Mouse (Mus musculus) layer of hippocampus, adult 11-12 months (tissue): ENCODE results near the gene Gm12845.
"Not testable (repeated sequence)": the region's sequence is repeated elsewhere in the genome, so short reads cannot be mapped to it uniquely, and the experiment has no call there.

ENCODE experiments used
- DNase-seq: peaks from one replicate; pipeline ENCODE4 v3.0.0; 2022; ENCODE audit warnings: low spot score

Gm12845 gene

GRCm38 (mm10) chr4:117724112-117724511, at the start of gene Gm12845:
Gene Gm12845, plus strand, starts transcription at chr4:117724412.
- no peak for DNase-seq

GRCm38 (mm10) chr4:117676903-117677302, 47.3 kb upstream of the Gm12845 start:
- peak; percentile 83 for DNase-seq

DNA sequence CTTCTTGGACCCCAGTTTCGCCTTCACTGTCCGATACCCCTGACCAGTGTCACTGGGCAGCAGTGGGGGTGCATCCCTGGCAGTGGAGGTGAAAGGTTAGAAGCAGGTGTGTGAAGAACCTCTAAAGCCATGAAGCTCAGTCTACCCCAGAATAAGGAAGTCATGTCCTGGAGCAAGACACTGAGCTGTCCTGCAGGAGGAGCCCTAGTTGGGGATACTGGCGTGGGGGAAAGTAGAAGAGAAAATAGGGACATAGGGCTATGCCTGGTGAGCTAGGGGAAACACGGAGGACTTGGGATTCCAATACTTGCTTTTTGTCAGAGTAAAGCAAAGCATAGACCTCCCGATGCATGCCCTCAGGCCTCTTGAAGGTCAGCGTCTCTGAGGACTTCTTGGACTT, 43.2 kb upstream of the Gm12845 start:
- DNase-seq: no peak

DNA sequence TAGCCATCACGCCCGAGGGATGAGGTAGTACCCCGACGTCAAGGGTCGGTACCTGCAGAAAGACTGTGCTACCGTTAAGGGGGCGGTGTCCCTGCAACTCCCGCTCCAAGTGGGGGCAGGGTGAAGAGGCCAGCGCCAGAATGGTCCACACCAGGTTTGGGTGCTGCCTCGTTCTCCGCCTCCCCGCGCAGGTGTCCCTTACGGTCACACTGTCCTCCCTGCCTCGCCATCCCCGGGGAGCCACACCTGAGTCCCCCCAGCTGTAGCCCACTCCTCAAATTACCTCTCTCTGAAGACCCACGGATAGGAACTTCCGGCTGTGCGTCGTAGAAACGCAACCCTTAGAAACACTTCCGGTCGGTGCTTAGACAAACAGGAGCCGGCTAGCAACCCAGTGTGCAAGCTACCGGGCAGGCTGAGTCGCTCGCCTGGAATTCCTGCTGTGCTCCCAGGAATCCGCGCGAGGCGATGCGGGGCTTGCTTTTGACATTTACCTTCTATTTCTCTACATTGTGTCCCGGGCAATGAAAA, 42.2 kb upstream of the Gm12845 start, which contains the start of gene Dmap1:
Gene Dmap1, minus strand, starts transcription at position 343 of the 531 bp plus-strand sequence.
- DNase-seq: peak; percentile 87

DNA sequence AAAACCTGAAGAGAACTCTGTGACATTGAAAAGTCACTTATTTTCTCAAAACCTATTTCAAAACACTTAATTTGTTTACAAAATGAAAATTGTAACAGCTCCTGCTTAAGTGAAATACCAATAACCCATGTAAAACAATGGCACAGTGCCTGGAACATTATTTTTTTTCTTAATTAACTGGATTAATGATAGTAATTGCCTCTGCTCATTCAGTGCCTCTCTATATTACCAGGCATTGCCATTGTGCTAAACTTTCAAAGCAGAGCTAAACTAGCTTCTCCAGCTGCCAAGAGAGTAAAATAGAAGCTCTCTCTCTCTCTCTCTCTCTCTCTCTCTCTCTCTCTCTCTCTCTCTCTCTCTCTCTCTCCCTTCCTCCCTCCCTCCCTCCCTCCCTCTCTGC, 41.7 kb upstream of the Gm12845 start:
- no peak for DNase-seq

- no peak for DNase-seq
Observed at GRCm38 (mm10) chr4:117683048-117683768, 41.0 kb upstream of the Gm12845 start.

DNA sequence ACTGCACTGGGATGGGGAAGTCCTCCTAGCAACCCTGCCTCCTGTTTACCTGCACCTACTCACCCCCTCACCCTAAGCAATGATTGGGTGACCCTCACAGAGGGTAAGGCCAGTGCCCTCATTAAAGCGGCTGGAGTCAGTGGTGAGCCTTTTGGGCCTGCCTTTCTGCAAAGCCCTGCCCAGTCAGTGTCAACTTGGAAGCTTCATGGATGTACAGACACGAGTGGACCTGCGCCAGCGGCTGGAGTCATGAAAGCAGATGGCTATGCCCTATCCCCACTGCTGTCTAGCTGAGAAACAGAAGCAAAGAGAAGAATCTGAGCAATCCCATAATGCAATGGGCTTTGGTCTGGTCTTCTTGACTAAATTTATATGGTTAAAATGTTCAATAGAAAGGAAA, 37.9 kb upstream of the Gm12845 start:
- DNase-seq: no peak

GRCm38 (mm10) chr4:117705361-117705760, 18.9 kb upstream of the Gm12845 start:
- peak; percentile 67 for DNase-seq

GRCm38 (mm10) chr4:117708780-117709550, 15.2 kb upstream of the Gm12845 start:
- no peak for DNase-seq

GRCm38 (mm10) chr4:117712314-117712713, 11.9 kb upstream of the Gm12845 start:
- DNase-seq: no peak

DNA sequence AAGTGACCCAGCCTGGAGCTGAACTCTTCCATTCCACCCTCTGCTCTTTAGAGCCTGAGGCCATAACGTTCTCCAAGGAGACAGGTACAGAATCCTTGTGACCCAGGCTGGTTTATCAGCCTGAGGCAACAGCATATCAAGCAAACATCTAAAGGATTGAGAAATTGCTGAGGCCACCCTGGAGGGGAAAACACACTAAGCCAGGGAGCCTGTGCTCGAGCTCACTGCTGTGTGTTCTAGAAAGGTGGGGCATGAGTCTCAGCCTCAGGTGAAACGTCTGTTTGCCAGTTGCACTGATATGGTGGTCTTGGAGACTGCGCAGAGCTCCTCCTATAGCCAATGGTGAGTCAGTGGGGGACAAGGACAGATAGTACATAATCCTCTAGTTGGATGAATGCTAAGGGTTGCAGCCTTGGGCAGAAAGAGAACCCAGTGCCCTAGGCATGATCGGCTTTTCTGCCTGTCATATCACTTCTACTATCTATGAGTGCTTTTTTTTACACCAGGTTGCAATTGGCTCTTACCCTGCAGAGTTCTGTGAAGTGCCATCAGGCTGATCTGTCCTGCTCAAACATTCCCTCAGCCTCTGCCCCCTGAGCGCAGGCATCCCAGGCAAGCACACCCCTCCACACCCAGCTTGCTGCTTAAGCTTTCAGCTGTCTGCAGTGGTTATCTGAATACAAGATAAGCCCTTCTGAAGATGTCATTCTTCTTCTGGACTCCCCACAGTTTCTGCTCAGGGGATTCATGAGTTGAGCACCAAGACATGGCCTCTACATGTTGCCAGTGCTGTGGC, 10.7 kb upstream of the Gm12845 start:
- no peak for DNase-seq

DNA sequence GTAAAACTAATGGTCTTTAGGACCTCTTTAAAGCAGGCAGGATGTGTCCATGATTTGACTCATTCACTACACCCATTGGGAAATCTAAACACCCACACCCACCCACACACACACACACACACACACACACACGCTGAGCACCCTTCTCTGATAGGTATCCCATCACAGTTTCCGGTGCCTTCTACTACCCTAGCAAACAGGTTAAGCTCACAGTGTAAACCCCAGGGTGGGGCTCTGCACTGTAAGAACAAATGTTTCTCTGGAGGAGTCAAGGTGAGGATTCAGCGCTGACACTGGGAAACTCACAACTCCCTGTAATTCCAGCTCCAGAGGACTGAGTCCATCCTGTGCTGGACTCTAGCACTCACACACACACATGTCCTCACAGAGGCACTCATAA, 7.7 kb downstream of the Gm12845 start:
- DNase-seq: no peak

DNA sequence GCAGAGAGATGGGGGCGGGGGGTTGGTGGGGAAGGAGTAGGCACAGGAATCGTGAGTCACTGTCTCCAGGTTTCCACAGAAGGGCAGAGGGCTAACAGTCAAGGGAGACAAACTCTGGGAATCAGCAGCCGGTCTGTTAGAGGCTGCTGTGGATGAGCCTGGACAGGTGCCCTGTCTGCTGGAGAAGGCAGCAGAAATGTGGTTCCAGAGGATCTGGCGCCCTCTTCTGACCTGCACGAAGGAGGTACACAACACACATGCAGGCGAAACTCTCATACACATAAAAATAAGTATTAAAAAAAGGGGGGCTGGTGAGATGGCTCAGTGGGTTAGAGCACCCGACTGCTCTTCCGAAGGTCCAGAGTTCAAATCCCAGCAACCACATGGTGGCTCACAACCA, 13.3 kb downstream of the Gm12845 start:
- DNase-seq: no peak

GRCm38 (mm10) chr4:117752469-117752868, 28.3 kb downstream of the Gm12845 start:
- not testable (repeated sequence) for DNase-seq

GRCm38 (mm10) chr4:117760151-117760550, 35.9 kb downstream of the Gm12845 start:
- no peak for DNase-seq

- DNase-seq: no peak
Observed at GRCm38 (mm10) chr4:117765416-117765815, 41.2 kb downstream of the Gm12845 start, which contains the start of gene Klf17. Gene Klf17, minus strand, starts transcription at chr4:117765648.

DNA sequence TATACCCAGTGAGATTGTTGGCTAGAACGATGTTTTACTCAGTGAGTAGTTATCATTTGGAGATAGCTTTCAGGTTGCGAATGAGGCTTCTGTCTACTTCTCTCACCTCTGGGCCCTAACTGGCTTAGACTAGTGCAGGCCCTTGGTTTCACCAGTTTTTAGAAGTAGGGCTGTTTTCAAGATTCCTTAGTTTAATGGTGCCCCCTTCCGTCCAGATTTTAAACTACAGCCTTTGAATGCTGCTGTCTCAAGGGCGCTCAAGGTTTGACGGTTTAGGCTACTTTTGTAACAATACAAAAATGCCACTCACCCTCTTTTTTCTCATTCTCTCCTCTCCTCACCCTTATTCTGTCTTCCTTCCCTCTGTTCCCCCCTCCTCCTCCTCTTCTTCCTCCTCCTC, 46.7 kb downstream of the Gm12845 start:
- DNase-seq: peak; percentile 85

DNA sequence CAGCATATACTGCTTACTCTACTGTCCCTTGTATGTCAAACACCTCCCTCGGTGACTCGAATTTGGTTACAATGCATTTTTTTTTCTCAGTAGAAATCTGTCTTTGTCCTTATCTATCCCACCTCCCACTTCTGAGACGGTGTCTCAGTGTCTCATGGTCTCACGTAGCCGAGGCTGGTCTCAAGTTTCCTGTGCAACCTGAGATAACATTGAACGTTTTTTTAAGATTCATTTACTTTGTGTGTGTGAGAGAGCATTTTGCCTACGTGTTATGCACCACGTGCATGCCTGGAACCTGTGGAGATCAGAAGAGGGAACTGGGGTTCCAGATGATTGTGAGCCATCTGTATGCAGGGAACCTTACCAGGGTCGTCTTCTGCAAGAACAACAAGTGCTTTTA, 48.7 kb downstream of the Gm12845 start:
- no peak for DNase-seq
